Mouse (Mus musculus) C2C12 (cell line): ENCODE results near the gene Prex1. TPM values are rescaled to one million over a fixed set of nuclear protein-coding genes. Genes with fewer than 3 reads are reported as not detected.

Experiments used
- H3K27me3 ChIP-seq: one replicate; pipeline ENCODE4 v1.6.1; 2011; ENCODE audit not compliant: control insufficient read depth, insufficient read depth, insufficient read length
- H3K36me3 ChIP-seq: one replicate; pipeline ENCODE4 v1.6.1; 2011; ENCODE audit not compliant: control insufficient read depth, insufficient read depth
- H3K4me3 ChIP-seq: one replicate; pipeline ENCODE4 v1.5.1; 2011; ENCODE audit warnings: mild to moderate bottlenecking, control low read depth; ENCODE audit not compliant: poor library complexity, insufficient read depth, severe bottlenecking
- H3K79me2 ChIP-seq: one replicate; pipeline ENCODE4 v1.6.1; 2011; ENCODE audit not compliant: control insufficient read depth, insufficient read depth
- H3K79me3 ChIP-seq: one replicate; pipeline ENCODE4 v1.6.1; 2011; ENCODE audit warnings: low read depth, control low read depth
- H3ac ChIP-seq: one replicate; pipeline ENCODE3; 2011; ENCODE audit warnings: low read depth; ENCODE audit not compliant: control insufficient read depth, insufficient read length
- CEBPB ChIP-seq: IDR thresholded peaks from one replicate; pipeline ENCODE4 v1.6.1; 2011; ENCODE audit warnings: low read depth, mild to moderate bottlenecking, control low read depth, moderate library complexity
- CTCF ChIP-seq: IDR thresholded peaks from one replicate; pipeline ENCODE4 v1.5.1; 2011; ENCODE audit not compliant: control insufficient read depth, insufficient read depth, insufficient read length
- FOSL1 ChIP-seq: IDR thresholded peaks from one replicate; pipeline ENCODE4 v1.8.0; 2011; ENCODE audit warnings: mild to moderate bottlenecking, low read length; ENCODE audit not compliant: poor library complexity, insufficient read depth, severe bottlenecking
- MAX ChIP-seq: IDR thresholded peaks from one replicate; pipeline ENCODE4 v1.6.1; 2011; ENCODE audit warnings: mild to moderate bottlenecking, control low read depth
- MYOD1 ChIP-seq: IDR thresholded peaks from one replicate; pipeline ENCODE4 v1.6.1; 2011; ENCODE audit warnings: low read depth; ENCODE audit not compliant: control insufficient read depth, insufficient read length
- MYOG ChIP-seq: IDR thresholded peaks from one replicate; pipeline ENCODE4 v1.6.1; 2011; ENCODE audit not compliant: control insufficient read depth, insufficient read length; ENCODE audit errors: extremely low read depth
- USF1 ChIP-seq: IDR thresholded peaks from one replicate; pipeline ENCODE4 v1.6.1; 2011; ENCODE audit warnings: low read depth, mild to moderate bottlenecking, control low read depth, moderate library complexity
- polyA plus RNA-seq: library from polyadenylated mRNA; unstranded; fragments of >200 nt; fragmentation: generic; extraction: Trizol; gene quantifications from one replicate; pipeline ENCODE4 v1.2.1, GENCODE M21; 2012; ENCODE audit warnings: missing spikeins

Prex1 gene
- polyA plus RNA-seq, 1 experiment, result 0.16 TPM

DNA sequence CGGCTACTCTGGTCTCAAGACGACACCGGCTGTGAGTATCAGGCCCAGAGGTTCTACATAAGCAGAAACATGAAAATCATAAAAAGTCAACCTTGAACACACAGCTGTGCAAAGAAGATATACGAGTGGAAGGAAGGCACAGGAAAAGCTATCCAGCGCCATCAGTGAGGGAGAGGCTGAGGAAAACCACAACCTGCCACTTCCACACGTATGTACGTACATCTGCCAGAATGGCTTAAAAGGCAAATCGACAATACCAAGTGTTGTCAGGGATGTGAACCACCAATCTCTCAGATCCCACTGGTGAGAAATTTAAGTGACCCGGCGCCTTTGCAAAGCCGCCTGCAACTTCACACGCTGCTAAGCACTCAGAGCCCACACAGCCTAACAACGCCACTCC, 47.5 kb downstream of the Prex1 start:
- H3K36me3 ChIP-seq, result no peaks in the 10 kb centered on the region
- no peaks in the 10 kb centered on the region for H3K79me3 ChIP-seq
- no peak overlapping the region for H3K4me3 ChIP-seq
- no peak overlapping the region for H3ac ChIP-seq
- no peaks in the 10 kb centered on the region for H3K79me2 ChIP-seq
- peaks cover 4% of the 10 kb centered on the region for H3K27me3 ChIP-seq
- TF ChIP-seq MAX (no peak), USF1 (no peak), CEBPB (no peak), MYOD1 (no peak), FOSL1 (no peak), MYOG (no peak), CTCF (no peak)

DNA sequence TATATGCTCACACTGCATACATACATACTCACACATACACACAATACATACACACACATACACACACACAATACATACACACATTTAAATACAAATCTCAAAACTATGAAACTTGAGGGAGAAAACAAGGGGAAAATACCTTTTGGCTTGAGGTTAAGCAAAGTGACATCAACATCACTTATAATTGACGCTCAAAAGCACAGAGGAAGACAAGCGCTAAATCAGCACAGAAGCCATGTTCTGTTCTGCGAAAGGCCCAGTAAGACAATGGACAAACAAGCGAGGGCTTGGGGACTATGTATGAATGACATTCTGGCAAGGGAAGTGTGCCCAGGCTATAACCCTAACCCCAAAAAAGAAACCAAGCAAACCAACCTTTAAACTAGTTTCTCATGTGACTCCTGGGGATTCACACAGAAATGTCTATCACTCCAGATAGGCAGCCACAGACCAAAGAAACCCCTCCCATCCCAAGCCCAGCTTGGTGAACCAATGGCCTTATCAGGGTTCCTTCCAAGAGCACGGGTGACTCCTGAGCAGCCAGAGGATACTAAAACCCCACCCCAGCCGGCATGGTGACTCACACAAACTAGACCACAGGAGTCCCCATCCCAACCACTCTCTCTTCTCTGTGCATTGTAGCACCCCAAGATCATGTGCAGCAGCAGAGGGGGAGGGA, 48.2 kb downstream of the Prex1 start:
- TF ChIP-seq CEBPB, result no peak
- TF ChIP-seq CTCF, result no peak
- no peak for TF ChIP-seq MYOG
- no peak for TF ChIP-seq MAX
- no peak for TF ChIP-seq USF1
- TF ChIP-seq FOSL1, result no peak
- no peak for TF ChIP-seq MYOD1
- Histone ChIP-seq H3K27me3 (no peaks in the 10 kb centered on the region), H3ac (no peak overlapping the region), H3K36me3 (no peaks in the 10 kb centered on the region), H3K79me3 (no peaks in the 10 kb centered on the region), H3K79me2 (no peaks in the 10 kb centered on the region), H3K4me3 (no peak overlapping the region)

DNA sequence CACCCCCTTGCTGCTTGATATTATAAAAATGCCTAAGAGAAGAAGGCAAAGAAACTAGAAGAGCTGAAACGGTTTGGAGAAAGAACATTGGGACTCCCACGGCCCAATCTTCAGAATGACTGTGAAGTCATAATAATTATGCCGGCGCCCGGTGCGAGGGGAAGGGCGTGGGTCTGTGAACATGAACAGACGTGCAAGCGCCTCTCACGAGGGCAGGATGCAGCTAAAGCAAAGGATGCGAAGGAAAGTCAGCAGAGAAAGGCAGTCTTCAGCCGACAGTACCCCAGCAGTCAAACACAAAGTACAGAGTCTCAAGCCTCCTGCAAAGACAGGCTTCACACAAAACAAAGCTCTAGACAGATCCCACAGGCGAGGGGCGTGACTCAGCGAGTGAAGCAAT, 49.1 kb downstream of the Prex1 start:
- Histone ChIP-seq H3ac (no peak overlapping the region), H3K4me3 (no peak overlapping the region), H3K36me3 (no peaks in the 10 kb centered on the region), H3K27me3 (no peaks in the 10 kb centered on the region), H3K79me2 (no peaks in the 10 kb centered on the region), H3K79me3 (no peaks in the 10 kb centered on the region)
- TF ChIP-seq FOSL1 (no peak), MAX (no peak), MYOG (no peak), CTCF (no peak), MYOD1 (no peak)

DNA sequence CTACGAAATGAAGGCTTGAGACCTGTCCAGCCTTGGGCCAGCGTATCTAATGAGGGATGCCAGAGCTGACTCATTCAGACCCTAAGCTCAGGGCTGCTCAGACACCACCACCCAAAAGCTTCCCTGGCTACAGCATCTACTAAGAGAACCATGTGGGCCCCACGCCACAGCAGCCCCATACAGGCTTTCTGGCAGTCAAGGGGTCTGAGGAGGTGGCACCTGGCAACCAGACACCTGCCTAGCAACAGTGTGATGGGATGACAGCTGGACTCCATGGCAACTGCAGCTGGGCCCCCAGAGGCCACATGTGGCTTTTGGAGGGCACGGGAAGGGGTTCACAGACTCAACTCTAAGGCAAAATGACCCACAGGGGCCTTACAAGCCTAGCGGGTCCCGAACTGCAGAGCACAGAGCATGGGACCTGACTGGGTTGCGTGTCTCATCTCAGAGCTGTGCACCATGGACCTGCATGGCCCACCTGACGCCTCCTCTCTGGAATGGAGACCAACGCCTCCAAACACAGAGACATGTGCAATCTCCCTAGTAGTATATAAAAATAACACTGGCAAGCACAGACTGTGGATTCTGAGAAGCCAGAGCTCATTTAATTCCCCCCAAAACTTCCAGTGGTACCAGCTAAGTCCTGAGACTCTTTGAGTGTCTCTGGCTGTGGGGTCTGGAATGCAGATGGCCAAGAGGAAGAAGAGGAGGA, 50.2 kb downstream of the Prex1 start:
- no peak overlapping the region for H3K4me3 ChIP-seq
- H3ac ChIP-seq, result no peak overlapping the region
- TF ChIP-seq MYOD1, result no peak
- no peak for TF ChIP-seq USF1
- TF ChIP-seq MYOG, result no peak
- TF ChIP-seq FOSL1, result no peak
- no peak for TF ChIP-seq CEBPB
- TF ChIP-seq CTCF, result no peak
- no peak for TF ChIP-seq MAX
- H3K36me3 ChIP-seq, result no peaks in the 10 kb centered on the region
- no peaks in the 10 kb centered on the region for H3K79me2 ChIP-seq
- no peaks in the 10 kb centered on the region for H3K27me3 ChIP-seq
- no peaks in the 10 kb centered on the region for H3K79me3 ChIP-seq

DNA sequence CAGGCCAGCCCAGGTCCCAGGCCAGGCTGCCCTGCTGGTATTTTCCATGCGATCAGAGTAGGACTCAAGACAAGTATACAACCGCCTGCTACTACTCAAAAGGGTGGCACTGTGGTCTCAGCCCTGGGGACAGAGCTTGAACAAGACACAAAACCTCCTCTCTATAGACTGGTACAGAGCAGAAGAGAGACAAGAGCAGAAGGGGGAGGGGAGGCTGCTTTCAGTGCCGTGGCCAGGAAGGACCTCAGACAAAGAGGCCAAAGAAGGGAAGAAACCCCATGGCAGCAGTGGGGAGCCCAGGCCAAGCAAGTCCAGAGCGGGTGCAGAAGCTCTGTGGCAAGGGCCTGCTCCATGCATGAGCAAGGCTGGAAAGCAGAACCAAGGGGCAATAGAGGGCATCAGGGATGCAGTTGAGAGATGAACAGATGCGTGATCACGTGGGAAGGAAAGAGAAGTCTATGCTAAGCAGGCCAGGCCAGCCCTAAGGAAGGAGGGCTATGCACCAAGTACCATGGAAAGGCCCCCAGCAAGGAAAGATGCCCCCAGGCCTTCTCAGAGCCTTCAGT, 51.0 kb downstream of the Prex1 start:
- TF ChIP-seq MYOD1 (no peak), FOSL1 (no peak), CTCF (no peak), USF1 (no peak), MYOG (no peak), MAX (no peak), CEBPB (no peak)
- no peaks in the 10 kb centered on the region for H3K79me2 ChIP-seq
- no peak overlapping the region for H3ac ChIP-seq
- H3K27me3 ChIP-seq, result no peaks in the 10 kb centered on the region
- H3K4me3 ChIP-seq, result no peak overlapping the region
- no peaks in the 10 kb centered on the region for H3K79me3 ChIP-seq
- H3K36me3 ChIP-seq, result no peaks in the 10 kb centered on the region

DNA sequence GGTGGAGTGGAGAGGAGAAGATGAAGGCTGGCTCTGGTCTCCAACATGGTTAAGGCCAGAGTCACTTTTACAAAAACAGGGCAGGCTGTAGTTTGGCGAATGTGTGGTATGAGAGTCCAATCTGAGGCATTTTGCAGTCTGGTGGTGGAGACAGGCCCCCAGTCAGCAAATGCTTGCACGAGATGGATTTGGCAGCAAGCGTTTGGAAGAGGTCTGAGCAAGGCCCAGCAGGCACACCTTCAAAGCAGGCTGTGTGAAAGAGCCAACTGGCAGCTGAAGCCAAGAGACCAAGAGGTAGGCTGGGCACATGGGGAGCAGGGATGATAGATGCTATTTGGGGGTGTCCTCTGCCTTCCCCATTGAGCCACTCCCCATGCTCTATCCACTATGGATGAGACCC, 51.7 kb downstream of the Prex1 start:
- no peak overlapping the region for H3K4me3 ChIP-seq
- H3K27me3 ChIP-seq, result no peaks in the 10 kb centered on the region
- TF ChIP-seq MYOD1 (no peak), FOSL1 (no peak), CEBPB (no peak), CTCF (no peak), USF1 (no peak), MYOG (no peak), MAX (no peak)
- H3K79me3 ChIP-seq, result no peaks in the 10 kb centered on the region
- no peaks in the 10 kb centered on the region for H3K36me3 ChIP-seq
- H3ac ChIP-seq, result no peak overlapping the region
- no peaks in the 10 kb centered on the region for H3K79me2 ChIP-seq
